Mouse (Mus musculus) kidney, adult 18-20 months (tissue): Measurements from ENCODE around the gene Btbd9.
A peak's percentile ranks its signal among the peaks of the same experiment; 100 is the strongest.

Experiments used
- DNase-seq: peaks from one replicate; pipeline ENCODE4 v3.0.0; 2021

Gene Btbd9

DNA sequence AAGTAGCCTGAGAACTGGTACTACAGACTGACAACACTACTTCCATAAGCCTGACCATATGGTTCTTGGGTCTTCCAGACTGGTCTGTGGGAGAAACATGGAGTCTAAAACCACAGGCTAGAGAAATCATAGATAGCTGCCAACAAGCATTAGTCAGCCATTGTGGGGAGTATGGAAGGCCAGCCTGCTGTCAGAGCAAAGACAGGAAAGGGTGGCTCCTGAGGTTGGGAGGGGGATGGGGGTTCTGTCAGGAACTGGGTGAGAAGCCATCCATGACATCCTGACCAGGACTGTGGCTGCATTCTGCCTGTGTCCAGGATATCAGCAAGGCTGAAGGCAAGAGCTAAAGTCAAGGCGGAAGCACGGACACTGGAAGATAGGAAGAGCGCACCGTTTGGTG is 137.5 kb downstream of the Btbd9 start:
- DNase-seq, result no peak

DNA sequence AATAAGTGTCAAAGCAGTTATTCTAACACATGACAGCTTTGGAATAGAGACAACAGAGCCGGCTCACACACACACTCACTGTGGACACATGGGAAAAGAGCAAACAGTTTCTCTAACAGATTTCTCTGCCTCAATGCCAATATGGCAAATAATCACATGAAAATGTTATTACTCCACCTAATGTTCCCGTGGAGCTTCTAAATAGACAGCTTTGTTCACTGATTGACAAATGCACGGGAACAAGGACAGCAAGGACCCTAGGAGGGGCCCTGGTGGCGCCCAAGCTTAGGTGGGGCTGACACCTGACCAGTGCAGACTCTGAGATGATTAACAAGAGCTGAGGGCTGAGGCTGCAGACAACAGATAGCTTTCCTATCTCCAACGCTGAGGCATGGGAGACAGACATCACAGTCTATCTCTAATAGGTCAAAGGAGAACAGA is 140.2 kb downstream of the Btbd9 start:
- no peak for DNase-seq

DNA sequence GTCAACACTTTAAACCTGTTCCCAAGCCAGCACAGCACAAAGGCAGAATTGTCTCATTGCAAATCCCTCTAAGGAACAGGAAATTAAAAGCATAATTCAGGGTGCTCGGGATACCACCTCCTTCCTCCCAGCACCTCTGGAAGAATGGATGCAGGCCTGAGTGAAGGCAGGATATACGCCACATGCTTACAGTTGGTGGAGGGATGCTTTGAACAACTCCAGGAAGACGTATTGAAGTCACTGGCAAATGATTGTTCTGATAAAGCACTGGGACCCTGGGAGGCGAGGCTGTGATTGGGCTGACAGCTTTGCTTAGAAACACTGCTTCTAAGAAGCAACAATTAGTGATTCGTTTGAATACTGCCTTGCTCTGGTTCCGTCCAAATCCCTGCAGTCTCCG is 140.8 kb downstream of the Btbd9 start:
- DNase-seq, result no peak

DNA sequence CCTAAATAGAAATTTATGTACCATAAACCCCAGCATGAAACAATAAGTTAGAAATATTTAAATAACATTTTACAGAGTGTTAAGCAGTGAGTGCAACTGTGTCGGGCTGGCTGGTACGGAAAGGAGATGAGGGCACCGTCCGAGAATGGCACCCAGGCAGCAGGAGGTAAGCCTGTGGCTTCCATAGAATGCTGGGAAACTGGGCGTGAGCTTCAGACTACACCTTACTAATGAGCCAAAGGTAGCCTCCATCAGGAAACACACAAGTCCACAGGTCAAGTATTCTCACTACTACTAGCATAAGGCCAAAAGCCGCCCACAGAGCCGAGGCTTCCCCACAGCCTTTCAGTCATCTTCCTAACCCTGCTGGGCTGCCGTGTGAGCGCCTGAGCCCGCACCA is 144.2 kb downstream of the Btbd9 start:
- no peak for DNase-seq

DNA sequence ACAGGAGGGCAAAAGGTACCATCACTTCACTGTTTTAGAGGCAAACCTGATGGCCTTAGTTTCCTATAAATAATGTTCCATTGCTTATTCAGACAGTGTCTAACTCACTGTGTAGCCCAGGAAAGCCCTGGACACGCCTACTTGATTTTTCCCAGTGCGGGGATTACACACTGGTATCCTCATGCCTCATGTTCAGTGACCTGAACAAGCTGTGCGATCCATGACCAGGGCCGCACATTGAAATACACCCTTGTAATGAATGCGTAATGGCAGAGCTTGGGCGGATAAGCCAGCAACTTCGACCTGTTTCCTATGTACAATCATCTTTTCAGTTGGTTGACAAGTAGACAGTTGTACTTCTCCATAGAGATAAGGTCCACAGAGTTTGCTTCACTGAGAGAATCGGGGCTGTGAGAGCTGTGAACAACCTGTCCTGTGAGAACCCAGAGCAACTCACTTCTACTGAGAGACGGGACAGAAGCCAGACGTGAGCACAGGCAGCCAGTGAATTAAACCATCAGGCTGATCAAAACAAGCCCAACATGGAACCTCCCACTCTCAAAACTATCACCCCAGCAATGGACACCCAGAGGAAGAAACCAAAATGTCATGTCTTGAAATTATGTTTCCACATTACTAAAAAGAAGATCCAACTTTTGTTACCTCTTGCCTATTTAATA is 145.2 kb downstream of the Btbd9 start:
- peak; percentile 47 for DNase-seq

DNA sequence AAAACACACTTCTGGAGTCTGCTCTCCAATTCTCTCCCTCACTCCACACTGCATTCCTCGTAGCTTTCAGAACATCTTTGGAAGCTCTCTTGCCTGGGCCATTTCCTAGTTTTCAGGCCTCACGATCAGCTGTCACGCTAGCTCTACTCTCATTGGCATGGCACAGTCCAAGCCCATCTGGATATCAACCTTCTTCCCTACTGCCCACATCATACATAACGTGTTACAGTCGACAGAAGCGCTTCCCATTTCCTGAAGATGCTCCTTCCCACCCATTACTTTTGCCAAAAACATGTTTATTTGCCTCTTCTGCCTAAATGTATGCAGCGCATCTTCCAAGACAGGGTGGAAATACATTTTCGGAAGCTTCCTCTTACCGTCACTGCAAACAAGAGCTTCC is 147.6 kb downstream of the Btbd9 start:
- no peak for DNase-seq

DNA sequence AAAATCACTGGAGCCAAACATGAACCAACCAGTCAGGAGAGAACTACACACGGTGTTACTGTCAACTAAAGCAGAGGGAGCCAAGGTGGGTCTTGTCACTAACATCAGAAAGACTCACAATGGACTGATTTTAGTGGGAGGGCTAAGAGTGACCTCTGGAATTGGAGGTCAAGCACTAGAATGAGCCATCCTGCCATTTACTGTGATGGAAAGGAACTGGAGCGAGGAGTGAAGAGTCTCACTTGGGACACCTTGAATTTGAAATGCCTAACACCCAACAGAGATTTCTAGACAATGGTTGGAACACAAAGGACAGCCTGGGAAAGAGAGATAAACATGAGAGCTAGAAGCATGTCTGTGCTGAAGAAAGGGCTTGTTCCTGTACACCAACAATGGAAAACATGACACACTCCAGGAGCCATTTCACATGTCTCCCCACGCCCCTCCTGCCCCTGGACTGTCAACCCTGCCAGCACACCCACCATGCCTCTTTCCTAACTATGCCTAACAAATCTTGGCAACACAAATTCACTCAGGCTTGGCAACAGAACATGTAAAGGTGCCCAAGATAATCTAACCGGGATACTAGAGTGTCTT is 152.9 kb downstream of the Btbd9 start:
- no peak for DNase-seq

DNA sequence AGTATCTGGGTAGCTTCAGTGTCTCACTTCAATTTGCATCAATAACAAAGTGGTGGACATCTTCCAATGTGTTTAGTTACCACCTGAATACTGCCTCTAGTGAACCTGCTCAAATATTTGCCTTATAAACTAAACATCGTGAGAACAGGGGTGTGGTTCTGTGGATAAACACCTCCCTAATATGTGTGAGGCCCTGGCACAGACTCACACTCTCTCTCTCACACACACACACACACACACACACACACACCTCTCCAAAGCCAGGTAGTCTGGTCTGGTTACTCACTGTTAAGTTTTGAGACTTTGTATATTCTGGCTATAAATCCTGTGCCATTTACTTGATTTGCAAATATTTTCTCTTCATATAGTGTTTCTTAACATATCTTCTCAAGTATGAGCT is 154.0 kb downstream of the Btbd9 start:
- DNase-seq, result no peak

DNA sequence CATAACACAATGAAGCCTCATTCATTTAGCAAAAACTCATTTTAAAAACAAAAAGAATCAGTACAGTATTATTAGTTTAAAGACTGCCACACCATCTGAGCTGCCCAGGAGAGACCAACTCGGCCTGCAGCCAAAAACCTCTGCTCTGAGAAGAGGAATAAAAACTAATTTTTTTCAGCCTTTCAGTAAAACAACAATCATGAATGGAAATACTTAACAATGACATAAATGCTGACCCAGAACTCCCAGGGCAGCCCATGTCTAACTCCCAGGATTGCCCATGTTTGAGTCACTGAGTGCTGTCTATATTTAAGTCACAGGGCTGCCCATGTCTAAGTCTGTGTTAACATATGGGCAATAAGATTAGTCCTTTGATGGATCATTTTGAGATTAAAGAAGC is 155.0 kb downstream of the Btbd9 start:
- DNase-seq, result no peak

DNA sequence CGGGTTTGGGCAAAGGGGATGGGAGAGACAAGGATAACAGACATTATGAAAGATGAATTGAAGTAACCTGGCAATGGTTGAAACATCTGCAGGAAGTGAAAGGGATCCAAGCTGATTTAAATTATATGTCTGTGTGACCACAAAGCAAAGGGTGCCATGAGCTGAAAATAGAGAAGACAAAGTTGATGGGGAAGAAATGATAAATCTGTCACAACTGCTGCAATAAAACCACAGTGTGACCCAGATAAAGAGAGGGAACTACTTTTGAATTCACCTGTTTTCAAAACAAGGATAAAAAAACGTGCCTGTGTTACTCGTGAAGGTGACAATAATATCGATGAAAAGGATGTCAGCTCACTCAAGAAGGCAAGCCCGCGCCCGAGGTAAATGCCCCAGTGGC is 156.8 kb downstream of the Btbd9 start:
- DNase-seq, result no peak

DNA sequence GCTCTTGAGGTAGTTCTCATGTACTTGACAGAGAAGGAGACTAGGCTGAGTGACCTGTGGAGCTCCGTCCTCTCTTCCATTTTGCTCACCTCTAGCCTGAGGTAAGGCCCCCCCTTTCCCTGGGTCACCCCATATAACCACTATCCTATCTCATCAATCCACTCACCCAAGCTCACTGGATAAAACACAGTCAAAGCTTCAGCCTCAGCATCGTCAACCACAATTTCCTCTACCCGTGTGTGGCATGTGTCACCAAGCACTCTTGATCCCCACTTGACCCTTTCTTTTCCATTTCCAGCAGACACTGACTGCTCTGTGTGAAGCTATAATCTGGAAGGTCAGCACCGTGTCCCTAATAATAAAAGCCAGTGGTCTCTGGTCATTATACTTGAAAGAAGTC is 157.8 kb downstream of the Btbd9 start:
- DNase-seq, result no peak

DNA sequence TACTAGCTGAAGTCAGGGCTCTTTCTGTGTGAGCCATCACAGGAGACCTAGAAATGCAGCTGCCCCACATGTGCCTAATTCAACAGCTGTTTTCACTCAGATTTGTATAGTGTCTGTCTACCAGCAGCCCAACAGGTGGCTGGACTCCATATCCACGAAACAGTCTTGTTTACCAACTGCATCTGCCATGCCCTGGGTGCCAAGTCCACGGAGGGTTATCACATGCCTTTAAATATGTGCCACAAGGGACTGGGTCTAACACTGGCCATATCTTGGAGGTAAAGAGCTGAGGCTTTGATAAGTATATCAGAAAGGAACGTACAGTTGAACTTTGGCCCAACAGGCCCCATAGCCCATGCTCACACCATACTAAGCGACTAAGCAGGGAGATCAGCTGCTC is 159.2 kb downstream of the Btbd9 start:
- DNase-seq, result no peak

DNA sequence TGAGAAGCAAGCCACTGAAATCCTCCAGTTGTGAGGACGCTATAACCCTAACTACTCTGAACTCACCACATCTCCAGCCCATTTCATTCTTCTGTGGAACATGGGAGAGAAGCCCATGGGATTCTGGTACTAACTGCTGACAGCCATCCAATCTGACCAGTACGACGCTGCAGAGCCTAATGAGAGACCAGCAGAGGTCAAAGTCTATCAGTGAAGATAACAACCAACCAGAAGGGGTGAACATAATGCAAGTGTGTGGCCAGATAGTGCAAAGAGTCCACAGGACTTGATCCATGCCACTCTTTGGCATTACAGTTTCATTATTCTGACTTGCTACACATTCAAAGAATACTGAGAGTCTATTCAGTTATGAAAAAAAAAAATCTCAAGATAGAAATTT is 160.6 kb downstream of the Btbd9 start:
- no peak for DNase-seq

DNA sequence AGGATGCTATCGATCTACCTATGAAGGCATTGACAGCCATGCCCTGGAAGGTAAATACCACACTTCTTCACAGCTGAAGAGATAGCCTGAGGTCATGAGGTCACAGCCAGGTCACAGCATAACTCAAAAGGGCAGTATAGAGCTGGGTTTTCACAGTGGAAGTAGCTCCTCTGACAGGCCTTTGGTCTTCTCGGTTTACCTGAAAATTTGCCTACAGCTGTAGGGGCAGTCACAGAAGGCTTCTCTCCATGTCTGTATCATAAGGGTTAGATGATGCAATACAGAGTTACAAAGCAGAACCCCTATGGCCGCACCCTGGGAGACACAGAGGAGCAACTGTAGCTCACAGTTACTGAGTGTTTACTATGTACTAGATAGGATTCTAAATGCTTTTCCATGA is 163.3 kb downstream of the Btbd9 start:
- no peak for DNase-seq

DNA sequence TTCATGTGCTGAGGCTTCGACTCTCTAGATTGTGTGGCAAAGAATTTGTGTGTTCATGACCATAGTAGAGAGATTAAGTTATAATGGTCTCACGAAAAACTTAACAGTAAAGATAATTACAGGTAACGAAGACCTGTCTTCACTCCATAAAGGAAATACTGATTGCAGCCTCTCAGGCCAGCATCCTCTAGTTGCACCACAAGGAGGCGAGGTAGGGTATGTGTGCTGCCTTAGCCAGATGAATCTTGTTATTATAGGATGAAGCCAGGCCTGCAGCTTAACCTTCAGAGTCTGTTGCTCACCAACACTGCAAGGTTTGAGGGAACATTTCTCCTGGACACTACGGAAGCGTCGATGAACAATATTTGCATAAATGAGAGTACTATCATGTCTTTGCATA is 170.3 kb downstream of the Btbd9 start:
- no peak for DNase-seq

DNA sequence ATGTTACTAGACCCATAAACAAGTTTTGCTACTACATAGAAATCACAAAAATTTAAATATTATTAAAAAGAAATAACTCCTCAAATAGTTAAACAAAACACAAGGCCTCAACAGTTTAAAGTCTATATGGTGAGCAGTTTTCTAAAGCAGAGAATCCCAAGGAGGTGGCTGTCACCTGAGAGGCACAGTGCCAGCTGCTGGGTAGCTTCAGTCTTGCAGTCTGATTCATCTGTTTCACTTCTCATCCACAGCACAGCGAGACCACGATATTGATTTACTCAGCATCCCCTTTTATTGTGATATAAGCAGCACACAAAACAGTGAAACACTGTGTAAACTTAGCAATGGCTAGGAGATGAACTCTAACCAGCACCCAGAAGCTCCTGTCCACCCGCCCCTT is 173.4 kb downstream of the Btbd9 start:
- no peak for DNase-seq

DNA sequence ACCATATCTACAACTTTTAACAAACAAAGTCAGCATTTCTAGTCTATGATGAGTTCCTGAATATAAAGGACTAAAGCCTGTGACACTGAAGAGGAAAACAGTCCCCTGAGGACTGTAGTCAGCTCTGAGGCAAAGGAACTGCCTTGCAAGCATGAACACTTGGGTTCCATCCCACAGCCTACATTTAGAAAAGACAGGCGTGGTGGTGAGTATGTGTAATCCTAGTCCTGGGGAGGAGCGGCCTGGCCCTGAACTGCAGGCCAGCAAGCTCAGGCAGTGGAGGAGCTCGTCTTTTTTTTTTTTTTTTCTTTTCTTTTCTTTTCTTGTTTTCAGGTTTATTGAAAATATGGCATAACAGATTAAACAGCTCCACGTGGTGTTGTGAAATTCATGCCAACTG is 181.0 kb downstream of the Btbd9 start:
- DNase-seq, result no peak

DNA sequence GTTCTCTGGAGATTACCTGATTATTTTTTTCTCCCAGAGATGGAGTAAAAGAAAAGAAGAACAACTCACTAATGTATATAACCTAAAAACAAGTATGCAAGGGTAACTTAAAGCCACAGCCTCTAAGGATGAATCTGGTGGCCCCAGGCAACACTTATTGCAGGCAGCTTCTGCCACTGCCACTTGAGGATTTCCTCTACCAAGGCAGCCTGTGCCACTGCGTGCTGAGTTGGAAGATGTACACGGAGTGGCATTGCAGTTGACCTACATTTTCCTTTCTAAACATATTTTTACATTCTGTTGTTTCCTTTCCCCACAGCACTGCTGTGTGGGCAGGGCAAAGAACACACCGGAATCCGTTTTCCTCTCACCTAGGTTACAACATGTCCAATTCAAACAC is 184.3 kb downstream of the Btbd9 start:
- DNase-seq, result no peak

DNA sequence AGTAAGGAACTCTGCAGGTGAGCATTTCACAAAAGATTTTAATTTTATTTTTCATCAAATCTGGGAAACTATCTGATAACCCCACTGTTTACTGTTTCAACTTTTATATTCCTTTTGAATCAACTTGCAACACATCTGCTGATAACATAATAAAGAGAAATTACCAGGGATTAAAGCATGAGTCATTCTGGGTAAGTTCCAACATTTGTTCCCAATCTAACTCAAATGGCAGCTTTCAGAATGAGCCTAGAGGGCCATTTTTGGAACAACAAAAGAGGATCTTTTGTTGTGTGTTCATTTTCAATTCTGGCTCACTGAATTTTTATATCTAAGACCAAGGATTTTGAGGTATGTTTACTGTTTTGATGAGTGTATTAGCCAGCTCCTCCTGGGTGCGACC is 185.1 kb downstream of the Btbd9 start:
- no peak for DNase-seq

DNA sequence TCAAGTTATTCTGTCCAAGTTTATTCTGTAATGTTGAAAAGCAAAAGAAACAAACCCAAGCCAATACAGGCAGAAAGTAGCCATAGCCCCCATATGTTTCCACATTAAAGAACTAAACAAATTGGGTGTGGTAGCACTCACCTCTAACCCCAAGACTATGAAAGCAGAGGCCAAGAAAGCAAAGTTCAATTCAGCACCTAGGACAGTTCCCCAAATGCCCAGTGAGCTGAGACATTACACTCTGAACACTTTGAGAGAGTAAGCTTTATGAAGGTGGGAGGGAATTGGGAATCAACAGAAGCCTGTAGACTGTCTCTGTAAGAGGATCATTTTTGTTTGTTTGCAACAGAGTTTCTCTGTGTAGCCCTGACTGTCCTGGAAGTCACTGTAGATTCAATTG is 186.6 kb downstream of the Btbd9 start:
- peak; percentile 17 for DNase-seq

DNA sequence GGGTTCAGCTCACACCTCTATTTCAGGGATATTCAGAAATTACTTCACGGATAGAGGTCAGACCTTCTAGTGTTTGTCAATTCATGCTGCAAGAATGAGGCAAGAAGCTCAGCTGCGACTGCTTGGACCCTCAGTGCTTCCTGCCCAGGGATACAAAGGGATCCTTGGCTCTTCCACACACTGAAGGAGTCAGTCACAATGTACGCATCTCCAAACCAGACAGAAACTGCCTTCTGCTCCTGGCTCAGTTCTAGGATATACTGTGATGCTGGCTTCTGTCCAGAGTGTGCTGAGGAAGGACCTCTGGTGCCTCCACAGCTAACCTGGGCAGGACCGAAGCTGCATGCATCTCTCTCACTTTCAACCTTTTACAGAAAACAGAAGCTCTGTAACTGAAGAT is 187.5 kb downstream of the Btbd9 start:
- no peak for DNase-seq

DNA sequence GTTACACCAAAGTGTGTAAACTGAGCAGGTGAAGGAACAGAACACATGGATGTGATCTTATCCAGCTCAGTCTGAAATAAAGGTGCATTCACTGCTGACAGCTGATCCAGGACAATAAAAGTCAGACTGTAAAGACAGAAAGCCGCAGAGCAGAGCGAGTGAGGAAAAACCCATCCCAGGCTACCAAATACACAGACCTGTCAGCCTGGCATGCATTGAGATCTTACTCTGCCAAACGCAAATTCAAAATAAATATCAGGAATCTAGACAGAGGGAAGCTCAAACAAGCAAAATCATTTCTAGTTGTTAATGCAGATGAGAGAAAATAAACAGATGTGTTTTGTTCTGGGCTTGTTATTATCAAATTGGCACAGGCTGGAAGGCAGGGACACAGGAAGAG is 187.9 kb downstream of the Btbd9 start:
- no peak for DNase-seq

DNA sequence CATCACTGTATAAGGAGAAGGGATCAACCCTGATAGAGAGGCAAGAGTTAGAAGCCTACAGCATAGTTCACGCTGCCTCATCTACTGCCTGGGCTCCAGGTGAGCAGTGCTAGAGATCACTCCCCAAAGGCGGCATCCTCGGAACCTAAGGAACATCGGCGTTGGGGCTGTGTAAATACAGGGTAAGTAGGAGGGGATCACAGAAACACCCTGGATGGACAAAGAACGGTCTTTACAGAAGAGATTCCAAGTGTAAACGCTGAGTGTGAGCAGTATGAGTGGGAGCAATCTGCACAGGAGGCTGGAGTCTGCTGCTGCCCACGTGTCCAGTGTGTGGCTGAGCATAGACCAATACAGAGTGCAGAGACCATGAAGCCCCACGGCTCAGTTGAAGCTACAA is 190.0 kb downstream of the Btbd9 start:
- no peak for DNase-seq

DNA sequence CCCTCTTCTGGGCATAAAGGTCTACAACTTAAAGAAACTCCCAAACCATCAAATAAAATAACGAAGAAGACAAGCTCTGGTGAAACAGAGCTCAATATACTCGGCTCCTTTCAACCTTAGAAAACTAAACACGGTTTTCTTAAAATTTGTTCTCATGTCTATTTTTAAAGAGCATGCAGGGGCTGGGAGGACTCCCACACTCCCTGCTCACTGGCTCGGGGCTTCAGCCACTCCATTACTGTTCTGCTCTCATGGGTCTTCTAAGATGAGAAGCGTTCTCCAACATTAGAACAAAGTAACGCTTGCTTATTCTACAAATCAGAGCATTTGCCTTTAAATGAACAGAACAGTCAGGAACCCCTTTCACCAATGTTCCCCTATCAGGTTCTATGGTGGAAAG is 192.6 kb downstream of the Btbd9 start:
- DNase-seq, result no peak
